Mouse (Mus musculus) stomach, embryonic 14.5 days (tissue): ENCODE results near the gene Ppp3r2. TPM values are rescaled to one million over a fixed set of nuclear protein-coding genes. Genes with fewer than 3 reads are reported as not detected.
A peak's percentile ranks its signal among the peaks of the same experiment; 100 is the strongest.

Source experiments
- ATAC-seq: fragments of 200-750 bp; cut with Nextera tagmentation; 2 replicates; pipeline ENCODE4 v1.8.0; 2017; ENCODE audit warnings: low read depth, moderate TSS enrichment; ENCODE audit not compliant: insufficient number of reproducible peaks, insufficient read depth, low FRiP score
- H3K27ac ChIP-seq: fragments of 300-500 bp; sonication (generic); 2 replicates; pipeline ENCODE4 v1.5.1; 2014; ENCODE audit warnings: mild to moderate bottlenecking, low read length, moderate library complexity, mixed read lengths
- H3K27me3 ChIP-seq: fragments of 300-500 bp; sonication (generic); 2 replicates; pipeline ENCODE4 v1.6.1; 2014; ENCODE audit warnings: low read length, control low read depth, mixed read lengths; ENCODE audit not compliant: control insufficient read depth, insufficient read depth
- H3K36me3 ChIP-seq: fragments of 300-500 bp; sonication (generic); 2 replicates; pipeline ENCODE4 v1.6.1; 2014; ENCODE audit warnings: mild to moderate bottlenecking, control low read depth, low read length, moderate library complexity, mixed read lengths; ENCODE audit not compliant: control insufficient read depth, insufficient read depth
- H3K4me1 ChIP-seq: fragments of 300-500 bp; sonication (generic); 2 replicates; pipeline ENCODE4 v1.6.1; 2014; ENCODE audit warnings: low read length, control low read depth, mixed read lengths; ENCODE audit not compliant: control insufficient read depth, insufficient read depth
- H3K4me2 ChIP-seq: fragments of 300-500 bp; sonication (generic); replicated peaks from 2 replicates; pipeline ENCODE4 v1.6.1; 2014; ENCODE audit warnings: low read depth, low read length, control low read depth
- H3K4me3 ChIP-seq: fragments of 300-500 bp; sonication (generic); 2 replicates; pipeline ENCODE4 v1.5.1; 2014; ENCODE audit warnings: low read depth, low read length, control low read depth
- H3K9ac ChIP-seq: fragments of 300-500 bp; sonication (generic); replicated peaks from 2 replicates; pipeline ENCODE4 v1.6.1; 2014; ENCODE audit warnings: low read depth, mild to moderate bottlenecking, control low read depth, low read length, moderate library complexity, mixed read lengths
- H3K9me3 ChIP-seq: fragments of 300-500 bp; sonication (generic); 2 replicates; pipeline ENCODE4 v1.6.1; 2016; ENCODE audit warnings: low read depth, low read length, control low read depth; ENCODE audit not compliant: control insufficient read depth
- WGBS: fragments of 180-500 bp; shearing (Covaris S2); extraction: QIAGEN DNeasy Blood & Tissue Kit; methylation state at CpG from one replicate; pipeline ENCODE4 v1.1.7; 2014; 5-methylcytosine and 5-hydroxymethylcytosine counted together
- polyA plus RNA-seq: library from polyadenylated mRNA; unstranded; fragments of >200 nt; fragmentation: Nextera tagmentation; extraction: Ambion mirVana; gene quantifications from 2 replicates; pipeline ENCODE4 v1.2.1, GENCODE M21; 2014

Ppp3r2 gene
- polyA plus RNA-seq, 1 experiment from 2014 or later: 0.13 TPM

GRCm38 (mm10) chr4:49664850-49665249 is 17.0 kb downstream of the Ppp3r2 start:
- H3K4me1 ChIP-seq: no peaks in the 10 kb centered on the region
- WGBS: 87% methylated on average over 5 of the region's 5 CpGs
- no peak overlapping the region for H3K4me3 ChIP-seq
- H3K4me2 ChIP-seq: no peak overlapping the region
- no peak overlapping the region for H3K9ac ChIP-seq
- ATAC-seq: no peak
- no peaks in the 10 kb centered on the region for H3K27me3 ChIP-seq
- no peak overlapping the region for H3K27ac ChIP-seq
- no peaks in the 10 kb centered on the region for H3K9me3 ChIP-seq
- H3K36me3 ChIP-seq: peaks cover 9% of the 10 kb centered on the region

DNA sequence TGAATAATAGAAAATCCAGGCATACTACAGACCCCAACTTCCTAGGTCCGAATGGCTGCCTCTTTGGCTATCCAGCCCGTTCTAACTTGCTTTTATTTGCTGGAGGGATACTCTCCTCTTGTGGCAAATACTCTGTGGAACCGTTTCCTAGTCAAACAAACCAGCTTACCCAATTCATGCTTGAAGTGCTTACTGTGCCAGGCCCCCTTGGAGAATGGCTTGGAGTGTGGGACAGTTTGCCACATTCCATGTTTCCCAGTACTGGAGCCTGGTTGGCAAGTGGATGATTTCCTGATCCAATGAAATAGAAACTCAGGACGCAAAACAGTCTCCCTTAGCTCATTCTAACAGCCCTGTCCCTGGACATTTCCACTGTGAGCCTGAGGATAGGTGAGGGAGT is 19.6 kb downstream of the Ppp3r2 start:
- Histone ChIP-seq H3K27me3 (no peaks in the 10 kb centered on the region), H3K9me3 (no peaks in the 10 kb centered on the region), H3K27ac (no peak overlapping the region), H3K4me2 (no peak overlapping the region), H3K9ac (no peak overlapping the region), H3K4me3 (no peak overlapping the region), H3K36me3 (peaks cover 21% of the 10 kb centered on the region), H3K4me1 (no peaks in the 10 kb centered on the region)
- WGBS: 90% methylated on average over 4 of the region's 4 CpGs
- no peak for ATAC-seq

DNA sequence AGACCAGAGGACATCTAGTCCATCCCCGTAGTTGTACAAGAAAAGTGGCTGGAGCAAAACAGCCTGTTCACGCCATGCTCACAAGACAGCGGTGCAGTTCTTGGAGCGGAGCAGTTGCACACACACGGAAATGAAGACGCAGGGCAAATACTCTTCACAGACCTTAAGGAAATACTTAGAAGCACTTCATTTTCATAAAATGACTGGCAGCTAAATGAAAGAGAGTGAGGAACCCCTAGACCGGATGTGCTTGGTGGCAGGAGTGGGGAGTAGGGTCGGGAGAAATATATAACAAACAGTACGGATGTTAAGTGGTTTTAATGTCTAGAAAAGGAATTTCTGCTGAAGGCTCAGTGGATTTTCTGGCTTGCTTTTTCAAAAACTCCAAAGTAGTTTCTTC is 20.2 kb downstream of the Ppp3r2 start:
- no peak overlapping the region for H3K4me3 ChIP-seq
- no peak overlapping the region for H3K27ac ChIP-seq
- 95% methylated on average over 9 of the region's 9 CpGs for WGBS
- H3K4me1 ChIP-seq: no peaks in the 10 kb centered on the region
- peaks cover 26% of the 10 kb centered on the region for H3K36me3 ChIP-seq
- H3K4me2 ChIP-seq: no peak overlapping the region
- no peak for ATAC-seq
- H3K27me3 ChIP-seq: no peaks in the 10 kb centered on the region
- no peak overlapping the region for H3K9ac ChIP-seq
- no peaks in the 10 kb centered on the region for H3K9me3 ChIP-seq

DNA sequence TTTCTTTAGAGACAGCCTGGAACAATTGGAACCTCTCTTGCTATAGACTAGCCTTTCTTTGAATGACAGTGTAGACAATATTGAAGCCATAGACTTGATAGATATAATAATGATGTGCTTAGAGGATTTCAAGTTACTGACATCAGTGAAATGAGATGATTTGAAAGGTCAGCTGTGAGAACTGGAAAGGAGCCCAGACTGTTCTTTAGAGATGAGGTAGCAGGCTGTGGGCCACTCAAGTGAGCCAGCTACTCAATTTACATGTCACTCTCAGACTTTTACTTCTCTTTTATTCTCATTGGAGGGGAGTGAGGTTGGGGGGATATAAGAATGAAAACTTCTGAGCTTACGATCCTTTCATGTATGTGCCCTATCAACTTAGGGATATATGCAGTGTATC is 22.4 kb downstream of the Ppp3r2 start:
- Histone ChIP-seq H3K9me3 (no peaks in the 10 kb centered on the region), H3K4me3 (no peak overlapping the region), H3K4me1 (no peaks in the 10 kb centered on the region), H3K27ac (no peak overlapping the region), H3K9ac (no peak overlapping the region), H3K27me3 (no peaks in the 10 kb centered on the region), H3K4me2 (no peak overlapping the region), H3K36me3 (peaks cover 44% of the 10 kb centered on the region)
- ATAC-seq: no peak
- WGBS: 80% methylated on average over 1 of the region's 1 CpGs

DNA sequence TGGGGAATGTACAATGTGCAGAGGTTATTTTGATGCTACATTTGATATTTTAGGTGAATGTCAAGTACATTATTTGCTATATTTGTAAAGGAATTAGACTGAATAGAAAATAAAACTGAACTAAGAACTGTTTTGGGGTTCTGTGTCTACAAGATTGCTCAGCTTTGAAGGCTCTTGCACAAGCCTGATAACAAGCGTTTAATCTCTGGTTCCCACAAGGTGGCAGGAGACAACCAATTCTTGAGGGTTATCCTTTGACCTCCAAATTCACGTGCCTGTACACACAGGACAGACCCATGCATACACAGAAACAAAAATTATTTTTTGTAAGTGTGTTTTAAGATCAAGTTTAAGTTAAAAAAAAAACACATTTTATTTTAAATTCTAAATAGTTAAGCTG is 41.9 kb downstream of the Ppp3r2 start:
- no peak overlapping the region for H3K27ac ChIP-seq
- H3K36me3 ChIP-seq: peaks cover 64% of the 10 kb centered on the region
- no peaks in the 10 kb centered on the region for H3K27me3 ChIP-seq
- no peak overlapping the region for H3K9ac ChIP-seq
- no peak overlapping the region for H3K4me2 ChIP-seq
- no peaks in the 10 kb centered on the region for H3K9me3 ChIP-seq
- no peak for ATAC-seq
- H3K4me3 ChIP-seq: no peak overlapping the region
- 57% methylated on average over 2 of the region's 2 CpGs for WGBS
- no peaks in the 10 kb centered on the region for H3K4me1 ChIP-seq

GRCm38 (mm10) chr4:49637821-49638220 is 44.0 kb downstream of the Ppp3r2 start:
- Histone ChIP-seq H3K9ac (no peak overlapping the region), H3K4me1 (0 out of 2 replicates have a peak, but pooled peaks cover 3% of the 10 kb centered on the region), H3K9me3 (no peaks in the 10 kb centered on the region), H3K36me3 (peaks cover 61% of the 10 kb centered on the region), H3K27me3 (no peaks in the 10 kb centered on the region), H3K4me2 (no peak overlapping the region), H3K27ac (no peak overlapping the region), H3K4me3 (no peak overlapping the region)
- ATAC-seq: no peak
- 93% methylated on average over 11 of the region's 11 CpGs for WGBS

DNA sequence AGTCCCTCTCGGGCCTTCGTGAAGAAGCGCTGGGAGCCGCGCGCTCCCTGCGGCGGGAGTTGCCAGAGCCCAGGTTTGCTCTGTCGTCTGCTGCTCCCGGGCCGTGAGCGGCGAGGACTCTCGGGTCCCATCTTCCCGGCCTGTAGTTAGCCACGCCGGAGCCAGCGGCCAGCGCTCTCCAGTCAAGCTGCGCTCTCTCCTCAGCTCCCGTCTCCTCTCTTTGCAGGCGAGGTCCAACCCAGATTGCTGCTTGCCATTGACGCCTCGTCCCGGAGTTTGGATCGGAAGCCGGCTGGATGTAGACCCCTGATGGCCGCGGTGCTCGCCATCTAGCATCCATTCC is 49.7 kb downstream of the Ppp3r2 start:
- Histone ChIP-seq H3K36me3 (peaks cover 28% of the 10 kb centered on the region; the same call in 1 of the 2 replicates), H3K27ac (peak overlapping the region; percentile 85), H3K27me3 (no peaks in the 10 kb centered on the region), H3K4me1 (0 out of 2 replicates have a peak, but pooled peaks cover 3% of the 10 kb centered on the region), H3K4me2 (peak overlapping the region; percentile 75), H3K9me3 (no peaks in the 10 kb centered on the region), H3K9ac (peak overlapping the region; percentile 80), H3K4me3 (peak overlapping the region; percentile 87)
- peak; percentile 71 for ATAC-seq
- WGBS: under 1% methylated on average over 30 of the region's 30 CpGs

- ATAC-seq: peak; percentile 96
- no peaks in the 10 kb centered on the region for H3K27me3 ChIP-seq
- peak within 1 kb of the TSS; percentile 85 for H3K27ac ChIP-seq
- H3K36me3 ChIP-seq: peaks cover 22% of the 10 kb centered on the region; the same call in 1 of the 2 replicates
- H3K4me3 ChIP-seq: peak within 1 kb of the TSS; percentile 87
- no peaks in the 10 kb centered on the region for H3K9me3 ChIP-seq
- WGBS: 3% methylated on average over 37 of the region's 37 CpGs
- peak within 1 kb of the TSS; percentile 80 for H3K9ac ChIP-seq
- H3K4me1 ChIP-seq: 0 out of 2 replicates have a peak, but pooled peaks cover 3% of the 10 kb centered on the region
- peak within 1 kb of the TSS; percentile 75 for H3K4me2 ChIP-seq
Observed at GRCm38 (mm10) chr4:49631319-49632138, 50.3 kb downstream of the Ppp3r2 start, which contains the start of gene Rnf20. Gene Rnf20, plus strand, starts transcription at chr4:49632006.
